Mouse (Mus musculus) myocyte (in vitro differentiated cells): ENCODE measurements around the gene Slc12a8. TPM values are rescaled to one million over a fixed set of nuclear protein-coding genes. Genes with fewer than 3 reads are reported as not detected.
A peak's percentile ranks its signal among the peaks of the same experiment; 100 is the strongest.

Source experiments
- H3K27me3 ChIP-seq: one replicate; pipeline ENCODE4 v1.6.1; 2011; ENCODE audit not compliant: control insufficient read depth, insufficient read depth, insufficient read length
- H3K36me3 ChIP-seq: one replicate; pipeline ENCODE4 v1.6.1; 2011; ENCODE audit not compliant: control insufficient read depth, insufficient read depth
- H3K4me2 ChIP-seq: one replicate; pipeline ENCODE4 v1.6.1; 2011; ENCODE audit warnings: low read depth, control low read depth
- H3K4me3 ChIP-seq: one replicate; pipeline ENCODE4 v1.5.1; 2011; ENCODE audit warnings: mild to moderate bottlenecking, control low read depth, moderate library complexity
- H3K79me2 ChIP-seq: one replicate; pipeline ENCODE4 v1.6.1; 2011; ENCODE audit not compliant: control insufficient read depth, insufficient read depth
- H3ac ChIP-seq: one replicate; pipeline ENCODE4 v1.6.1; 2011; ENCODE audit not compliant: control insufficient read depth, insufficient read length
- CEBPB ChIP-seq: IDR thresholded peaks from 2 replicates; pipeline ENCODE4 v1.6.1; 2011; ENCODE audit warnings: mild to moderate bottlenecking, moderate library complexity; ENCODE audit not compliant: poor library complexity, insufficient read depth, severe bottlenecking
- E2F4 ChIP-seq: IDR thresholded peaks from one replicate; pipeline ENCODE4 v1.6.1; 2011; ENCODE audit warnings: mild to moderate bottlenecking, control low read depth, moderate library complexity; ENCODE audit not compliant: insufficient read depth
- MAX ChIP-seq: IDR thresholded peaks from one replicate; pipeline ENCODE4 v1.6.1; 2011; ENCODE audit warnings: low read depth, mild to moderate bottlenecking, control low read depth
- MYOD1 ChIP-seq, 3 experiments: IDR thresholded peaks; one replicate each; pipeline ENCODE4 v1.6.1; 2011; ENCODE audit warnings: control low read depth in 2 of 3, low read depth in 2 of 3, mild to moderate bottlenecking in 2 of 3, moderate library complexity in 1 of 3; ENCODE audit not compliant: insufficient read length in 2 of 3, control insufficient read depth in 1 of 3
- MYOG ChIP-seq, 3 experiments: IDR thresholded peaks; one replicate each; pipeline ENCODE4 v1.6.1; 2011; ENCODE audit warnings: control low read depth in 2 of 3, low read depth in 2 of 3, mild to moderate bottlenecking in 2 of 3; ENCODE audit not compliant: insufficient read length in 2 of 3, control insufficient read depth in 1 of 3, insufficient read depth in 1 of 3
- POLR2A ChIP-seq: IDR thresholded peaks from one replicate; pipeline ENCODE4 v1.6.1; 2011; ENCODE audit warnings: low read depth, mild to moderate bottlenecking, control low read depth, moderate library complexity; ENCODE audit not compliant: insufficient read length
- POLR2AphosphoS2 ChIP-seq: IDR thresholded peaks from one replicate; pipeline ENCODE4 v1.6.1; 2011; ENCODE audit warnings: low read depth, control low read depth; ENCODE audit not compliant: insufficient read length
- REST ChIP-seq: IDR thresholded peaks from one replicate; pipeline ENCODE4 v1.6.1; 2011; ENCODE audit warnings: mild to moderate bottlenecking, control low read depth, moderate library complexity; ENCODE audit not compliant: insufficient read depth, insufficient read length
- SRF ChIP-seq: IDR thresholded peaks from one replicate; pipeline ENCODE4 v1.6.1; 2011; ENCODE audit warnings: low read depth; ENCODE audit not compliant: control insufficient read depth, insufficient read length
- TCF12 ChIP-seq: IDR thresholded peaks from one replicate; pipeline ENCODE4 v1.6.1; 2011; ENCODE audit warnings: mild to moderate bottlenecking, control low read depth; ENCODE audit not compliant: poor library complexity, insufficient read depth, severe bottlenecking
- TCF3 ChIP-seq: IDR thresholded peaks from one replicate; pipeline ENCODE4 v1.6.1; 2011; ENCODE audit warnings: low read depth, control low read depth; ENCODE audit not compliant: insufficient read length
- USF1 ChIP-seq: IDR thresholded peaks from one replicate; pipeline ENCODE4 v1.6.1; 2011; ENCODE audit warnings: low read depth, mild to moderate bottlenecking, control low read depth, moderate library complexity
- polyA plus RNA-seq: library from polyadenylated mRNA; unstranded; fragments of >200 nt; fragmentation: generic; extraction: Trizol; gene quantifications from one replicate; pipeline ENCODE4 v1.2.1, GENCODE M21; 2012; ENCODE audit warnings: missing spikeins

The Slc12a8 gene
- polyA plus RNA-seq, 1 experiment = 0.42 TPM

- TF ChIP-seq POLR2A = no peak
- 0 out of 2 replicates have a peak, but pooled peaks have one; percentile 21 for TF ChIP-seq CEBPB
- Histone ChIP-seq H3K4me2 (no peak overlapping the region), H3ac (no peak overlapping the region), H3K79me2 (no peaks in the 10 kb centered on the region), H3K27me3 (no peaks in the 10 kb centered on the region), H3K36me3 (no peaks in the 10 kb centered on the region), H3K4me3 (no peak overlapping the region)
Observed at GRCm38 (mm10) chr16:33566467-33566866, 49.3 kb downstream of the Slc12a8 start.

- no peaks in the 10 kb centered on the region for H3K27me3 ChIP-seq
- H3K4me3 ChIP-seq = no peak overlapping the region
- TF ChIP-seq POLR2AphosphoS2 = no peak
- no peak for TF ChIP-seq MYOG (IDR thresholded peaks at IDR 0.05; ENCODE audit: control insufficient read depth in 1 of 3, insufficient read depth in 1 of 3, insufficient read length in 2 of 3, low read depth in 2 of 3)
- TF ChIP-seq SRF = no peak
- TF ChIP-seq E2F4 = no peak
- TF ChIP-seq TCF12 = no peak
- no peak for TF ChIP-seq USF1
- TF ChIP-seq TCF3 = no peak
- TF ChIP-seq REST = no peak
- no peak for TF ChIP-seq POLR2A
- TF ChIP-seq CEBPB = no peak
- no peak overlapping the region for H3K4me2 ChIP-seq
- no peaks in the 10 kb centered on the region for H3K36me3 ChIP-seq
- no peak overlapping the region for H3ac ChIP-seq
- no peaks in the 10 kb centered on the region for H3K79me2 ChIP-seq
Observed at GRCm38 (mm10) chr16:33567736-33568135, 50.6 kb downstream of the Slc12a8 start.

DNA sequence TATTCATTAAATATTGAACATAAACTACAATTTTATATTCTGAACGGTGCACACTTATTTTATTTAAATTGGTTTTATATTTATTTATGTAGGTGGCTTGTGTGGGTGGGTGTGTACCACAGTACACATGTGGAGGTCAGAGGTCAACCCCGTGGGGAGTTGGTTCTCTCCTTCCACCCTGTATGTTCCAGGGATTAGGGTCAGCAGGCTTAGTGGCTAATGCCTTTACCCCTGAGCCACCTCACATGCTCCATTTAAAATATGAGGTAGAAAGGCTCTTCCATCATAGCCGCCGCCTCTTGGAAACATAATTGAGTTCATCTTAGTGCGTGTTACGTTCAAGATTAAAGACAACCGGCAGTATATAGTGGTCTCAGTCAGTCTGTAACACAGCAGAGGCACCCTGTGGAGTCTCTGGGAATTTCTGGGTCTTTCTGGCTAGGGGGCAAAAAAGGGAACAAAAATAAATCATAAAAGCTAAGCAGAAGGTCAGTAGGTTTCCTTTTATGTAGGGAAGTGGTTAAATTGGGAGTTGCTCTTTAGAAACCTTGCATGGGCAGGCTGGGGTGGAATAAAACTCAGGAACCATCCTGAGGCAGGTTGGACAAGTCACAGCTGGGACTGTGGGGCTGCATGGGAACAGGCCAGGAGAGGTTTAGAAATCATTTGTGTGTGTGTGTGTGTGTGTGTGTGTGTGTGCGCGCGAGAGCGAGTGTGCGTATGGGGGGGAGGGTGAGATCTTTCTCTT is 51.3 kb downstream of the Slc12a8 start:
- no peak overlapping the region for H3ac ChIP-seq
- no peaks in the 10 kb centered on the region for H3K27me3 ChIP-seq
- H3K4me3 ChIP-seq = no peak overlapping the region
- H3K4me2 ChIP-seq = no peak overlapping the region
- H3K79me2 ChIP-seq = no peaks in the 10 kb centered on the region
- no peaks in the 10 kb centered on the region for H3K36me3 ChIP-seq
- no peak for TF ChIP-seq REST
- no peak for TF ChIP-seq MAX
- TF ChIP-seq E2F4 = no peak
- TF ChIP-seq MYOD1 (IDR thresholded peaks at IDR 0.05; ENCODE audit: control insufficient read depth in 1 of 3, insufficient read length in 2 of 3, low read depth in 2 of 3) = no peak
- no peak for TF ChIP-seq POLR2AphosphoS2
- no peak for TF ChIP-seq CEBPB
- no peak for TF ChIP-seq SRF
- TF ChIP-seq USF1 = no peak
- TF ChIP-seq TCF12 = no peak
- no peak for TF ChIP-seq MYOG (IDR thresholded peaks at IDR 0.05; ENCODE audit: control insufficient read depth in 1 of 3, insufficient read depth in 1 of 3, insufficient read length in 2 of 3, low read depth in 2 of 3)
- no peak for TF ChIP-seq TCF3
- TF ChIP-seq POLR2A = no peak

GRCm38 (mm10) chr16:33572646-33573045 is 55.5 kb downstream of the Slc12a8 start:
- Histone ChIP-seq H3ac (no peak overlapping the region), H3K4me3 (no peak overlapping the region), H3K36me3 (no peaks in the 10 kb centered on the region), H3K27me3 (no peaks in the 10 kb centered on the region), H3K4me2 (no peak overlapping the region), H3K79me2 (no peaks in the 10 kb centered on the region)
- TF ChIP-seq POLR2AphosphoS2 = no peak
- no peak for TF ChIP-seq POLR2A
- TF ChIP-seq TCF12 = no peak
- no peak for TF ChIP-seq MAX
- TF ChIP-seq TCF3 = no peak

- H3K4me3 ChIP-seq = no peak overlapping the region
- no peaks in the 10 kb centered on the region for H3K27me3 ChIP-seq
- TF ChIP-seq SRF (no peak), POLR2A (no peak), MYOG (IDR thresholded peaks at IDR 0.05; ENCODE audit: control insufficient read depth in 1 of 3, insufficient read depth in 1 of 3, insufficient read length in 2 of 3, low read depth in 2 of 3) (no peak)
- H3K4me2 ChIP-seq = no peak overlapping the region
- H3ac ChIP-seq = no peak overlapping the region
- H3K79me2 ChIP-seq = no peaks in the 10 kb centered on the region
- no peaks in the 10 kb centered on the region for H3K36me3 ChIP-seq
Observed at GRCm38 (mm10) chr16:33573703-33574102, 56.6 kb downstream of the Slc12a8 start.
